Mouse (Mus musculus): ENCODE data around the gene Rassf2. TPM values are rescaled to one million over a fixed set of nuclear protein-coding genes. Genes with fewer than 3 reads are reported as not detected.
A peak's percentile ranks its signal among the peaks of the same experiment; 100 is the strongest.

Gene Rassf2
- total RNA-seq, 2 experiments from 2014 or later, result 7.7 to 11.7 TPM

DNA sequence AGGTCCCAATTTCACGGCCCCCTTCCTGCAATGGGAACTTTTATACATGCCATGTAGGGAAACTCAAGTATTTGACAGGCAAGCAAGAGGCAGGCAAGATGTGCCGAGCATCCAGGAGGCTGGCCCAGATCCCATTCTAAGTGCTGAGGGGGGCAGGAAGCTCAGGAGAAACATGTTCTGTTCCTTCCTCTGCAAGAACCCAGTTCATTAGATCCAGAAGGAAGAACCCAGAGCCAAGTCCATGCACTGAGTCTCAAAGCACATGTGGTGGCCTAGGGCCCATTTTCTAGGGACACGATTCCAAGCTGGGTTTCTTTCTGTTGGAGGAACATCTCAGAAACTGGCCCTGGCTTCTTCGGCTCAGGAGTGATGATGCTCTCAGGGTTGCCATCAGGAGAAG, 24.6 kb downstream of the Rassf2 start:
- peak; percentile 42 to 59 for DNase-seq

DNA sequence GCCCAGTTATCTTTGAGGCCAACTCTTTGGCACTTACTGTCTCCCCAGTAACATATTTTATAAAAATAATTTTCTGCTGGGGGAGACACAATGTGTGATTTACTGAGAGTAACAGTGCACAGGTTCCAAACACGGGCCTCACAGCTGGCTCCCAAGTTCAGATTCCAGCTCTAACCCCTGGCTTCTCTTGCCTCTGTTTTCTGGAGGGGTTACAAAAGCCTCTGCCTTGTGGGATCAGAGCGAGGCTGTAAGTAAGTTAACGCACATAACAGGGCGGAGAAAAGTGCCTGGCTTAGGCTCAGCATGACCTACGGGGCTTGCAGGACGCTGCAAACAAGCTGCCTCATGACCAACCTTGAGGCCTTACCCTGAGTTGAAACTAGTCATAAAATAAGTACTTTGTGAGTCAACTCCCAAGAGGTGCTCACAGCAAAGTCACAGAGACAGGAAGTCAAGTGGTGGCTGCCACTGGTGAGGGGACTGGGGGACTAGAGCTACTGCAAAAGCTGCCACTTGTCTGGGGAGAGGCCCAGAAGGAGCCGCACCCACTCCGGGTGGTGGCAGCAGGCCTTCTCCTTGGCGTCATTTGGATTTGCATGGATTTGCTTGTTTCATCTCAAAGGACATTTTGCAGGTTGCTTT, 25.4 kb downstream of the Rassf2 start:
- DNase-seq, result no peak

DNA sequence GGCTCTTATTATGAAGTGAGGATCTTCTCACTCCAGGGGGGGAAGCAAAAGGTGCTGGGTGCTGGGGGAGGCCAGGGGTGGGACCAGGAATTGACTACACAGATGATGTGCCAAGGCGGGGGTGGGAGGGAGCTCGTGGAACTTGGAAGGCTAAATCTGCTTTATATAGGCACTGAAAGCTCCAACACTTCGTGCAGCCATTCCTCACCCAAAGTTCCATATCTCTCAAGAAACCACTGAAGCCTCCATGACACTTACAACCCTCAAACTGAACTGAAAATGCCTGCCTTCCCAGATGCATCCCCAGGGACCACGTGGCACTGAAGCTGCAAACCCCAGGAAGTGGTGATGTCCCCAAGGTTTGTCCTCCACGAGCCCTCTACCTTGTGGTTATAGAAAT, 26.1 kb downstream of the Rassf2 start:
- no peak for DNase-seq

GRCm38 (mm10) chr2:132001696-132002334, 28.2 kb downstream of the Rassf2 start:
- no peak for DNase-seq

DNA sequence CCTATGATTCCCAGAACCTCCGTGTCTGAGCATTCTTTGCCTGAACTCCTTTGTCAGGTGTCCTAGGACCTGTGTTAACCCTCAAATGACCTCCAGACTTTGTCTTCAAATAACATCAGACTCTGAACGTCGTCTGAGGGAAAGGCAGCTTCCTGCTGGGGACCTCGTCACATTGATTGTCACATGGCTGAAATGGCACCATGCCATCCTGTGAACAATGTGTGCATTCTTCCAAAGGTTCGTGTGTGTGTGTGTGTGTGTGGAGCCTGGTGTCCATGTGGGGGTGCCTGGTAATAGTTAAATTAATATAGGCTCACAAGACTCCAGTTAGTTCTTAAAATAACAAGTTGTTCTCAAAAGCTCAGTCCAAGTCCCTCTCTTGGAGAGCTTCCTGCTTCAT, 32.7 kb downstream of the Rassf2 start:
- no peak for DNase-seq

GRCm38 (mm10) chr2:131996369-131996768, 33.7 kb downstream of the Rassf2 start:
- no peak for DNase-seq

- DNase-seq, result no peak
These were observed 34.3 kb downstream of the Rassf2 start for GRCm38 (mm10) chr2:131995742-131996141.

- no peak for DNase-seq
These were observed 35.1 kb downstream of the Rassf2 start for GRCm38 (mm10) chr2:131994971-131995370.

DNA sequence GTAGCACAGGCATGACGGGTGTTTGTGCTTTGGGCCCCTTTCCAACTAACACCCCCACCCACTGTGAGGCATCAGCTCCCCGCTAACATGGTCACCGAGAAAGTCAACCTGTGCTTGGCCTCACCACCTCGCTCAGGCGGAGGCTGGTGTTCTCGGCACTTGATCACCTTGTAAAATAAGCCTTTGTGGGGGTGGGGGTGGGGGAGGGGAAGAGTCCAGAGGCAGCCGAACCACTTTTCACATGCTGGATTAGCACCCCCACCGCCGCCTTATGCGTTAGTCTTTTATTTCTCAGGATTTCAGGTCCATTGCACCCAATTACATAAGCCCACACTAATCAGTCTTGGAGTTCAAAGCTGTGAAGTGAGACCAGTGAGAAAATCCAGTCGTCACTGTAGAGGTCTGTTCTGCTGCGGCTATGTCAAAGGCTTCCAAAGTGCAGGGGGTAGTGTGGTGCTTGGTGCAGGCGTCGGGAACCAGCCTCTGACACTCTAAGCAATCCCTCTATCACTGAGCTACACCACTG, 36.4 kb downstream of the Rassf2 start:
- DNase-seq, result no peak

GRCm38 (mm10) chr2:131993151-131993550, 36.9 kb downstream of the Rassf2 start:
- no peak for DNase-seq

GRCm38 (mm10) chr2:131992487-131992886, 37.6 kb downstream of the Rassf2 start:
- DNase-seq, result no peak

GRCm38 (mm10) chr2:131988550-131988949, 41.5 kb downstream of the Rassf2 start:
- peak in 1 of 2 experiments; percentile 5 for DNase-seq

- peak in 1 of 2 experiments; percentile 19 for DNase-seq
These were observed 42.1 kb downstream of the Rassf2 start for GRCm38 (mm10) chr2:131987950-131988349.

DNA sequence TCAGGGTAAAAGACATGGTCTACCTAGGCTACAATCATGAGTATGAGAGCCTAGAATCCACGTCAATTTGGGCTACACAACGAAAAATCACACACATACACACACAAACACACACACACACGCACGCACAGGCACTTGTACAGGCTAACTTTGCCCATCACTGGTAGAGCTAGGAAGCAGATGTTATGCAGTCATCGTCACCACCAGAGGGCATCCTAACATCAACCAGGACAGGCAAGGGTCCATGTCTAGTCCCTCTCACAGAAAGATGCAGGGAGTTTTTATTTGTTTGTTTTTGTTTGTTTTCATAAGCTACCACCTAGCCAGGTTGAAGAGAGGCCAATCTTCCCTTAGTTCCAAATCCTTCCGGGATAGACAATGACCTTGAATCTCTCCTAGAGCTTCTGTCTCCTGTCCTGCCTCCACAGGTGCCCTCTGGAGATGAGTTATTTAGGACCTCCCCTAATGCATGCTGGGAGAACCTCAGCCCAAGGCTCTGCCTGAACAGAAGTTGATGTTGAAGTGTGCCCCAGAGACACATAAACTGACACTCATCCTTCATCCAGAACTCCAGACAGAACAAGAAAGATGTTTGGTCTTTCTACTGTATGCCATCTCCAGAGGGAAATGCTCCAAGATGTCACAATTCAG, 47.4 kb downstream of the Rassf2 start:
- DNase-seq, result peak; percentile 72 to 77

DNA sequence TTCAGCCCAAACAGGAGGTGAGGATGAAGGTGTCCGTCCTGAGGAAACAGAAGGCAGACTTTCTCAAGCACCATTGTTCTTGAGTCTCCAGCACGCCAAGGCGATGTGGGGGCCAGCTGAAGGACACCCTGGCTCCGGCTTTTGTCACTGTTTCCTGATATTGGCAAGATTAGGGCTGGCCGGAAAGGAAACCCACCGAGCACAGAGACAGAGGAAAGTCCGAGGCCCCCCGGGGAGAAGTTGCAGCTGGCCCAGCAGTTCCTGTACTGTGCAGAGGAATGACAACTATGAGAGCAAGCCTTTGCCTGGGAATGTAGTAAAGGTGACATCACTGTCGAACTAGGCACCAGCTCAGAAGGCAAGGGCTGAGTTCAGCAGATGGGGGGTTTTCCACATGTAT, 49.2 kb downstream of the Rassf2 start:
- DNase-seq, result peak; percentile 15 to 64

DNA sequence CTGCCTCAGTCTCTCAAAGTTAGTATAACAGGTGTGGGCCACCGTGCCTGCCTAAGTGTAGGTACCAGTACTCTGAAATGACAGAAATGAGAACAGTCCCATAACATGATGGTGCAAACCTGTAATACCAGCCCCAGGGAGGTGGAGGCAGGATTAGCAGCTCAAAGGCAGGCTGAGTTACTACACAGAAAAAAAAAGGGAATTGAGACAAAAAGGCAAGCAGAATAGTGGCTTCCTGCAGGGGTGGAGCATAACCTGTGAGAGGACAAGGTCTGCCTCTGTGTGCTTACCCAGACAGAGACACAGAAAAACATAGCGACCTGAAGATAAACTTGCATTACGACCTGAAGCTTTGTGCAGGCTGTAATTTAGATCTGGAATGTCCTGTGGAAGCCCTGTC, 53.4 kb downstream of the Rassf2 start:
- DNase-seq, result no peak

DNA sequence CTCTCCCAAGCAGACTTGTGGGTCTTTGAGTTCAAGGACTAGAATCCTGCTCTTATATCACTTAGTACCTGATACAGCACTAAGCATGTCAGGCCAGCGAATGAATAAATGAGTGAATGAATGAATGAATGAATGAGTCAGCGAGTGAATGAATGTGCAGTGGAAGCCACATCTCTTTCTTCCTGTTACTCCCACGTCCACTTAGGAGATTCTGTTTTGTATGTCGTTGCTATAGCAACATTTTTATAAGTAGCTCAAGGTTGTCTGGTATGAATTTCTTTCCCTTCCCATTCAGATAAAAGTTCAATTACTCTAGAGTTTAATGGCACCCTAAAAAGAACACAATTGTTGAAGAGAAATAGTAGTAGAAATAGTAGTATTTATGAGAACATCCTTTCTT, 59.0 kb downstream of the Rassf2 start:
- DNase-seq, result no peak

GRCm38 (mm10) chr2:131970597-131970996, 59.5 kb downstream of the Rassf2 start:
- DNase-seq, result no peak

DNA sequence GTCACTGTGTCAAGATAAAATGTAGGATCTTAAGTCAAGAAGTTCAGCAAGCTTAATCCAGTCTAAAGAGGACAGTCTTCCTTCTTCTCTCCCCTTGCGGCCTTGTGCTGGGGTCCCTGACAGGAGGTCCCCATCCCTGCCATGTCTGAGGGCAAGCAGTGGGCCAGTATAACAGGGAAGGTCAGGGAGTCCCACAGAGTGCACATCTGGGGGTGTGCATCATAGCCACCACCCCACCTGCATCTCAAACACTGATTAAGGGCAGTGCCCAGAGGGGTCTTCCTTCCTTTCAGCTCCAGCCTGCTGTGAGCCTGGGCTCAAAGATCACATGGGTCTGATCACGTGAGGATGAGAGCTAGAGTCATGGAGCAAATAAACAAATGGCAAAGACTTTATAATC, 68.4 kb downstream of the Rassf2 start:
- DNase-seq, result no peak

DNA sequence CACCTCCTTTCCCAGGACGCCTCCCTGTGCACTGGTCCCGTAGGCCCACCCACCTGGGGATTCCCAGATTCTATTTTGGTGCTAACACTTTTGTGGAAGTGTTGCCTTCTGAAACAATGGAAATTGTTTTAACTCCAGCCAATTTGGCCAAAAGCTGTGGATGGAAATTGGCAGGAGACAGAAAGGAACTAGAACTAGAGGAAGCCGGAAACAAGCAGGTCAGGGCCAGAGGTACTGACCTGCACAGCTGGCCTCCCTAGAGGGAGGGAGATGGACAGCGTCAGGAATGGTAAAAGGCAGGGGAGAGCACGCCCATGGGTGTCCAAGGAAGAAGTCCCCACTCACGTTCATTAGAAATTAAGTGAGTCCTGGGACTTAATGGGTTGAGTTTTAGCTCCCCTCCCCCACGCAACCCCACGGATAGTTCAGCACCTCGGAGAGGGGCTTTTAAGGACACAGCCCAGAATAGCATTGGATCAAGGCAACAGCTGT, 72.3 kb downstream of the Rassf2 start:
- DNase-seq, result peak in 1 of 2 experiments; percentile 77

DNA sequence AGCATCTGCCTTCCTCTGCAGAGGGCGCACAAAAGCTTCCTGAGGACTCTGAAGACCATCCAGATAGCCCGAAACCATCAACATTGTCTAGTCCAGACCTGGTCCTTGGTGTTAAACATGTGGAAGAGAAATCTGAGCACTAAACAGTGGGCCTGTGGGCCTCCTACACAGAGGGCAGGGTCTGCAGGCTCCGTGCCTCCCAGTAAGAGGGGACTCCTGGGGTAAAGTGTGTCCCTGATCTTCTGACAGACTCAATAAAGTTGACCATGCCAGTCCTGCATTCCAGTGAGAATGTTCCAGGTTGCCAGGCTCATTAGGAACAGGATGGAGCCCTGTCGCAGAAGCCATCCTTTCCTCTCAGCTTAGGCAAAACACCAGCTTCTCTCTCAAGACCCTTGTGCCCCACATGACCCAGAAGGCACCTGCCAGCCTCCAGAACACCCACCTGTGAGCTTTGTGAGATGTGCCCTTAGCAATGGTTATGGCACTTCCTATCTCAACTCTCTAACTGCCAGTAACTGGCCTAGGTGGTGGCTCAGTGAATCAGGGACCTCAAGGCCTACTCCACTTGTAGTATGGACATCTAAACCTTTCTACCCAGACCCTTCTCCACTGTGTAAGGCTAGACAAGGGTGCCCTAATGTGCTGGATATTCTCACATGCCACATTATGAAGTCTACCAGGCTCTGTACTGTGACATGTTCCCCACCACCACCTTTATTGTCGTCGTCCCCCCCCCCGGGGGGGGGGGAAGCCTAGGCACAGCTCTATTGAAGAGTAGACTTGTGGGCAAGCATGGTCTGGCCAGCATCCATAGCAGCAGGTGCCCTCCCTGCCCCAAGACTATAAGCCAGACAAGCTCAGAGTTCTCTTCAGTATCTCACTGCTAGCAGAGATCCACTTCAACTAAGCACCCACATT, 73.5 kb downstream of the Rassf2 start:
- peak in 1 of 2 experiments; percentile 1 for DNase-seq

- DNase-seq, result peak; percentile 54 to 58
These were observed 74.8 kb downstream of the Rassf2 start for GRCm38 (mm10) chr2:131955264-131955663.
